Mouse (Mus musculus) brain, embryonic 14.5 days (tissue): ENCODE measurements around the gene Olfr957.

ENCODE experiments used
- CTCF ChIP-seq: fragments of 200-500 bp; IDR thresholded peaks from 2 replicates; pipeline ENCODE4 v1.5.1; 2012; ENCODE audit warnings: inconsistent platforms, mild to moderate bottlenecking, moderate library complexity, borderline replicate concordance; ENCODE audit not compliant: insufficient read depth, insufficient read length; ENCODE audit errors: extremely low read depth
- POLR2A ChIP-seq: fragments of 200-500 bp; IDR thresholded peaks from 2 replicates; pipeline ENCODE4 v1.6.1; 2012; ENCODE audit warnings: mild to moderate bottlenecking, inconsistent platforms, borderline replicate concordance; ENCODE audit not compliant: poor library complexity, insufficient read depth, insufficient read length, severe bottlenecking; ENCODE audit errors: extremely low read depth

GRCm38 (mm10) chr9:39508998-39509397 is 6.6 kb downstream of the Olfr957 start:
- TF ChIP-seq POLR2A, result no peak
- TF ChIP-seq CTCF, result peak; percentile 72; the same call in 1 of the 2 replicates
